Mouse (Mus musculus) olfactory bulb, adult 2 months (tissue): ENCODE data around the gene Pik3cb.

Experiments used
- CTCF ChIP-seq: fragments of 200-500 bp; IDR thresholded peaks from 2 replicates; pipeline ENCODE4 v1.5.1; 2012; ENCODE audit warnings: low read depth, mild to moderate bottlenecking, low read length, moderate library complexity; ENCODE audit not compliant: insufficient read depth
- POLR2A ChIP-seq: fragments of 200-500 bp; IDR thresholded peaks from 2 replicates; pipeline ENCODE4 v1.6.1; 2012; ENCODE audit warnings: mild to moderate bottlenecking, low read depth, low read length, moderate library complexity; ENCODE audit not compliant: insufficient read depth

GRCm38 (mm10) chr9:99144416-99144989 is 4.1 kb upstream of the Pik3cb start:
- no peak for TF ChIP-seq CTCF
- no peak for TF ChIP-seq POLR2A
